Mouse (Mus musculus) heart, postnatal 0 days (tissue): ENCODE results near the gene Sgpp2.

Experiments
- CTCF ChIP-seq: IDR thresholded peaks from 2 replicates; pipeline ENCODE4 v1.5.1; 2016; ENCODE audit warnings: antibody characterized with exemption, control low read depth, low read depth
- EP300 ChIP-seq: IDR thresholded peaks from 2 replicates; pipeline ENCODE4 v1.6.1; 2016; ENCODE audit warnings: antibody characterized with exemption, low read depth

- no peak for TF ChIP-seq CTCF
- no peak for TF ChIP-seq EP300
These were observed 102.5 kb downstream of the Sgpp2 start for GRCm38 (mm10) chr1:78412668-78413067.
